Mouse (Mus musculus): ENCODE data around the gene Dcp1b.

- TF ChIP-seq CTCF (IDR thresholded peaks at IDR 0.05; ENCODE audit: extremely low read depth, insufficient read length, insufficient replicate concordance, low read depth, low read length) (peak; percentile 66; the same call in 1 of the 2 replicates), POLR2A (IDR thresholded peaks at IDR 0.05; ENCODE audit: low read depth, low read length) (no peak)
Observed at GRCm38 (mm10) chr6:119129664-119130063, 45.4 kb upstream of the Dcp1b start.
